Mouse (Mus musculus) thymus, postnatal 14 days (tissue): ENCODE results near the gene Jund.

Experiments
- DNase-seq: peaks from one replicate; pipeline ENCODE4 v3.0.0; 2021

Gene Jund

GRCm38 (mm10) chr8:70675336-70675735 is 23.4 kb upstream of the Jund start:
- DNase-seq, result peak; percentile 82

DNA sequence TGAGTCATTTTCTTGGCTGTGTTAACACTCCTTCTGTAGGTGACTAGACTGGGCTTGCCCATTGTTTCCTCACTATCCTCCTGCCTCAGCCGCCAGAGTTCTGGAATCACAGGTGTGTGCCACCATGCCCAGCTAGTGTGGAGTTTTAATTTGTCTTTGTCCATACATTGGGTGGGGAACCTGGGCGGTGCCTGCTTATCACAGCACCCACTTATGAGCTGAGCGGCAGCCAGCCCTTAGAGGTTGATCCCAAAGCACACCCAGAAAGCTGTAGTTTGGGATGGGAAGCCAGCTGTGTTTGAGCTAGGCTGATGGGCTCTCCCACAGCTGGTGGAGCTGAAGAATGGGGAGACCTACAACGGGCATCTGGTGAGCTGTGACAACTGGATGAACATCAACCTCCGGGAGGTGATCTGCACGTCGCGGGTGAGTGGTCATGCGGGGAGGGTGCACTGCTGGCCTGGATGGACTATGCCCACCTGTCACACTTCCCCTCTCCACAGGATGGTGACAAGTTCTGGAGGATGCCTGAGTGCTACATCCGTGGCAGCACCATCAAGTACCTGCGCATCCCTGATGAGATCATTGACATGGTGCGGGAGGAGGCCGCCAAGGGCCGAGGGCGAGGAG is 21.2 kb upstream of the Jund start:
- DNase-seq, result no peak

- DNase-seq, result no peak
These were observed 20.1 kb upstream of the Jund start for GRCm38 (mm10) chr8:70678679-70679078.

- DNase-seq, result no peak
These were observed 19.3 kb upstream of the Jund start for GRCm38 (mm10) chr8:70679404-70679803.

- no peak for DNase-seq
These were observed 18.7 kb upstream of the Jund start for GRCm38 (mm10) chr8:70680039-70680438.

GRCm38 (mm10) chr8:70681410-70681809 is 17.3 kb upstream of the Jund start:
- no peak for DNase-seq

GRCm38 (mm10) chr8:70682193-70682592 is 16.6 kb upstream of the Jund start:
- DNase-seq, result no peak

GRCm38 (mm10) chr8:70682692-70683091 is 16.1 kb upstream of the Jund start:
- no peak for DNase-seq

DNA sequence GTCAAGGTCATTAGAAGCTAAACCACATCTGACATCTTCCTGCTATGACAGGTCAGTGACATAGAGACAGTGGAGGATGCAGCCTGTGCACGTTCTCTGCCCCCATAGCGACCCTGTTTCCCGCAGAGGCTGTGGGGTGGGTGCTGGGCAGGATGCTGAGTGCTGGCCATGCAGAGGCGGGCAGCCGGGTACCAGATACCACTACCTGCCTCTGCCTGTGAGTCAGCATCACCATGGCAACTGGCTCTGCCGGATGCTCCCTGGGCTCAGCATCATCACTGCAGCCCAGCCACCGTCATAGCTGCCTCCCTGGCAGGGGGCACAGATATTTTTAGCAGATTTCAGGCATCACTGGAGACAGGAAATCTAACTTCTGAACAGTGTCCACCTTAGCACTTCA is 14.5 kb upstream of the Jund start:
- DNase-seq, result no peak

DNA sequence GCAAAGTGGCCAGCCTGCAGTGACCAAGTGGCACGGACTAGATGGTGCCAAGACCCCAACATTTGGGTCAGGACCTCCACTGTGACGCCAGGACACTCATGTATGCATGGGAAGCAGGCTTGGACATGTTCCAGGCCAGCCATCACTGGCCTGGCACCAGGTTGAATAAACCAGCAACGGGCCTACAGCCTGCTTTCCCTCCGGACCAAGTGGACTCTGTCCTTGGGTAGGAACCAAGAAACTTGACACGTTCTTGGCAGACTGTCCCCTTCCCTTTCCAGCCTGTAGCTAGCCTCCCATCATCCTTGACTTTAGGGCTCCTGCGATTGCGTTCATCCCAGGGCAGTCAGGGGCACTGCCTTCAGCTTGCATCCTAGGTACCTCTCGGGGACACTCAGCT is 11.2 kb upstream of the Jund start:
- DNase-seq, result no peak

DNA sequence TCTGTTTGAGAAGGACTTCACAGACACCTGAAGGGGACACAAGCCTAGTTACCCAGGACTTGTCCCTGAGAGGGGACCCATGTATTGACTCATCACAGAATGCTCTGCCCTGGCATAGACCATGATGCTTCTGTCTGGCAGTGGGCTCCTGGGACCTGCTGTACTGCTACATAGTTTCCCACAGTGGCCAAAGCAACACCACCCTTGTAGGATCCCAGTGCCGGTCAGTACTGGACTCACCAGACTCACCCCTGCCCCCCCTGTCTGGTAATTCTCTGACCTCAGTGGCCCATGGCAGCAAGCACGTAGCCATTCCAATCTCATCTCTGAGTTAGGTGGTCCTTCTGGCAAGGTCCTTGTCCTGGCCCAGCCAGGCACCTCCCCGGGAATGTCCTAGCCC is 10.6 kb upstream of the Jund start:
- no peak for DNase-seq

DNA sequence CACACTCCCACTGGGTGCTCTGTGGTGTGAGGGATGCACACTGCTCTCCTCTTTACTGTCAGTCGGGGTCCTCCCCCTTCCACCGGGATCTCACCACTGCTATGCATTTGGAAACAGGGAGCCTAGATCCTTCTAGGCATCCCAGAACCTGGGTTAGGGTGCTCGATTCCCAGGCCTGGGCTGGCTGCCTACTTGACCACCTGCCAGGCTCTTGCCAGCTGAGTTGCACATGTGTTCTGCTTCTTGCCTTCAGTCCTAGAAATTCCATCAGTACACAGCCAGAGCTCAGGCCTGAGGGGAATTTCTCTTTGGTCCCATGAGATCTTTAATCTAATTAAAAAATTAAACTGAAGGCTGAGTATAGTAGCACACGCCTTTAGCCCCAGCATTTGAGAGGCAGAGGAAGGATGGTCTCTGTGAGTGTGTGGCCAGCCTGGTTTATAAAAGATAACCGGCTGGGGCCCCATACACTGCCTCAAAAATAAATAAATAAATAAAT is 8.8 kb upstream of the Jund start:
- DNase-seq, result no peak

DNA sequence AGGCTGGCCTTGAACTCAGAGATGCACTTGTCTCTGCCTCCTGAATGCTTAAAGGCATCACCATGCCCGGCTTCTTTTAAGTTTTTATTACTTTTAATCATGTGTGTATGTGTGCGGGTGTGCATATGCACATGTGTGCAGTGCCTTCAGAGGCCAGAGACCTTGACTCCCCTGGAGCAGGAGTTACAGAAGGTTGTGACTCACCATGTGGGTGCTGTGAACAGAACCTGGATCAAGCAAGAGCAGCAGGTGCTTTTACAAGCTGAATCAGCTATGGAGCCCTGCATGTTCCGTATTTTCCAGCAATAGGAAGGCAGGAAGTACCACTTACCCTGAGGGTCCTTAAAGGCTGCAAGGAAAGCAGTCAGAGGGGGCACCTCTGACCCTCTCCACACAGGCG is 7.5 kb upstream of the Jund start:
- no peak for DNase-seq

DNA sequence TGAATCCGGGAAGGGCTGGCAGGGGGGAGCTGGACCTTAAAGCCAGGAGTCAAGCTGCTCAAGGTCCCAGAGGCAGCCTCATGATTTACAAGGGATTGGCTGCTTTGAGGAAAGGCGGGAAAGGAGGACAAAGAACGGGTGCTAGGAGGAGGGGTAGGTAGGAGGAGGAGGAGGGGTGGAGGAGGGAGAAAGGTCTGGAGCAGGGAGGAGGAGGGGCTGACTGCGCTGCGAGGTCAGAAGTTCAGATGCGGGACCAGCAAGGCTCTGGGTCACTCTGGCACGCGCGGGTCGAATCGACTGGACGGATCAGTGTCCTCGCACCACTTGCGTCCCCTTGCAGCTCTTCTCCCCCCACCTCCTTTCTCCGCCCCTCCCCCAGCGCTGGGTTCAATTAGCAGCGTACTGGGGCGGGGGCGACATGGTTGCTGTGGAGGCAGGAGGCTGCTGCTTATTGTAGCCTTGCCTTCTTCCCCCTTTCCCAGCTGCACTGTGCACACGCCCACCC is 7.0 kb upstream of the Jund start:
- DNase-seq, result no peak

DNA sequence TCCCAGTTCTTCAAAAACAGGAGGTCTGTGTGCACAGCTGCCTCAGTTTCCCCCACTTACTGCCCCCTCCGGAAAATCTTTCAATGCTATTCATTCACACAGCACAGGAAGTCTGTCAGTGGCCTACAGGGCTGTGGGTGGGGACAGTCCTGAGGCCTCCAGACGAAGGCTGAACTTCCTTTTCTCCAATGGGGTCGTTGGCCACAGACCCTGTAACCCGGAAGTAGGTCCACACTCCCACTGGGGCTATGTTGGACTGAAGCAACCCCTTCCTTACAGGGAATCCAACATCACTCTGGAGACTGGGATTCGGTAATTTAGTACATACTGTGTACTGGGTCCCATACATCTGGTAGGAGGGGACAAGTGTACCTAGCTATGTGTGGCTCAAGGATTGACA is 5.1 kb upstream of the Jund start:
- peak; percentile 44 for DNase-seq

- peak; percentile 92 for DNase-seq
These were observed 3.3 kb upstream of the Jund start for GRCm38 (mm10) chr8:70695318-70696018.

- peak; percentile 89 for DNase-seq
These were observed 2.5 kb upstream of the Jund start for GRCm38 (mm10) chr8:70696019-70696885.

DNA sequence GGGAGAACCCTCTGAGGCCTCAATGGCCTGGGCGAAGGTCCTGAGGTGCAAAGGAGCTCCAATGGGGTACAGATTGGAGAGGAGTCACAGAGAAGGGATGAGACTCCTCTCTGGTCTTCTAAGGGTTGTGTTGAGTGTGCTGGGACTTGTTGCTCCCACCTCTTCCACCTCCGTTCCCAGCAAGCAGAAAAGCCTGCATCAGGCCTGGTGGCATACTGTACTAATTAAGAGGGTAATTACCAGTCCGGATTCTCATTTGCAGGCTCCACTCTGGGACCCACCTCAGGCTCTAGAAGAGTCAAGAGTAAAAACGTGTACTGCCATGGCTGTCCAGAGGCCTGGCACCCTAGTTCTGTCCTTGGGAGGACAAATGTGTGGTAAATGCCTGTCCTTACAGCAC is 1.8 kb upstream of the Jund start:
- DNase-seq, result no peak

DNA sequence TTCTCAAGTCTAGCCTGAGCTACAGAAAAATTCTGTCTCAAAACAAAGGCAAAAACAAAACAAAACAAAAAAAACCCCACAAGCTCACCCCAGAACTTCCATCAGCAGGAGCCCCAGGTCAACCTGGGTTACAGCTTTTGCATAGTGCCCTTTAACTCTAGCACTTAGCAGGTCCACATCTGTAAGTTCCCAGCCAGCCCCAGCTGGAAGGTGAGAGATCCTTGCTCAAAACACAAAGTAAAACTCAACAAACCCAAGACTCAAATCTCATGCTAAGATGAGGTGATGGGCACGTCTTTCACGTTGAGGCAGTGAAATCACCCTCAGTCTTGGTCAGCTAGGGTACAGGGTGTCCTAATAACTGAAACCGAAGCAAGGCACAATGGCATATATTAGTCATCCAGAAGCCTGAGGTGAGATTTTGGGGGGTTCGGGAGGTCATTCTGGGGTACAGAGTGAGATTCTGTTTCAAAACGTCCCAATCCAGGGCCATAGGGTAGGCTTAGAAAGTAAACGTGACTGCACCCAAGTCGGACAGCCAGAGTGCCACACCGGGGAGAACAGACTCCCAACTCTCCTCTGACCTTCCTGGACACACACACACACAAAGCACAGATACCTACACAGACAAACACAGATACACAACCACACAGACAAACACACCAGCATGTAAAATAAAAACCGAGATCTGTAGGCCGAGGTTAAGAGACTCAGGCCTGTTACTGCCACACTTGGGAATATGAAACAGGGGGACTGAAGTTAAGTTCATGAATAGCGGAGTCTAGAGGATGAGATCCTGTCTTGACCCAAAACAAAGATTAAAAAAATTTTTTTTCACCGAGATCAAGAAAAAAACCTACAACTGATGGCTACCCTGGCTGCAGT is 1.1 kb upstream of the Jund start:
- DNase-seq, result peak; percentile 33

DNA sequence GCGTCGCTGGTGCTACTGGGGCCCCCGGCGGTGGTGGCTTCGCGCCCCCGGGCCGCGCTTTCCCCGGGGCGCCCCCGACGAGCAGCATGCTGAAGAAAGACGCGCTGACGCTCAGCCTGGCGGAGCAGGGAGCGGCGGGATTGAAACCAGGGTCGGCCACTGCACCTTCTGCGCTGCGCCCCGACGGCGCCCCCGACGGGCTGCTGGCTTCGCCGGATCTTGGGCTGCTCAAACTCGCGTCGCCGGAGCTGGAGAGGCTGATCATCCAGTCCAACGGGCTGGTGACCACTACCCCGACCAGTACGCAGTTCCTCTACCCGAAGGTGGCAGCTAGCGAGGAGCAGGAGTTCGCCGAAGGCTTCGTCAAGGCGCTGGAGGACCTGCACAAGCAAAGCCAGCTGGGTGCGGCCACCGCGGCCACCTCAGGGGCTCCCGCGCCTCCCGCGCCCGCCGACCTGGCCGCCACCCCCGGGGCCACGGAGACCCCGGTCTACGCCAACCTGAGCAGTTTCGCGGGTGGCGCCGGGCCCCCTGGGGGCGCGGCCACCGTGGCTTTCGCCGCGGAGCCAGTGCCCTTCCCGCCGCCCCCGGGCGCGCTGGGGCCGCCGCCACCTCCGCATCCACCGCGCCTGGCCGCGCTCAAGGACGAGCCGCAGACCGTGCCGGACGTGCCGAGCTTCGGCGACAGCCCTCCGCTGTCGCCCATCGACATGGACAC is 526 bp downstream of the Jund start:
- no peak for DNase-seq

DNA sequence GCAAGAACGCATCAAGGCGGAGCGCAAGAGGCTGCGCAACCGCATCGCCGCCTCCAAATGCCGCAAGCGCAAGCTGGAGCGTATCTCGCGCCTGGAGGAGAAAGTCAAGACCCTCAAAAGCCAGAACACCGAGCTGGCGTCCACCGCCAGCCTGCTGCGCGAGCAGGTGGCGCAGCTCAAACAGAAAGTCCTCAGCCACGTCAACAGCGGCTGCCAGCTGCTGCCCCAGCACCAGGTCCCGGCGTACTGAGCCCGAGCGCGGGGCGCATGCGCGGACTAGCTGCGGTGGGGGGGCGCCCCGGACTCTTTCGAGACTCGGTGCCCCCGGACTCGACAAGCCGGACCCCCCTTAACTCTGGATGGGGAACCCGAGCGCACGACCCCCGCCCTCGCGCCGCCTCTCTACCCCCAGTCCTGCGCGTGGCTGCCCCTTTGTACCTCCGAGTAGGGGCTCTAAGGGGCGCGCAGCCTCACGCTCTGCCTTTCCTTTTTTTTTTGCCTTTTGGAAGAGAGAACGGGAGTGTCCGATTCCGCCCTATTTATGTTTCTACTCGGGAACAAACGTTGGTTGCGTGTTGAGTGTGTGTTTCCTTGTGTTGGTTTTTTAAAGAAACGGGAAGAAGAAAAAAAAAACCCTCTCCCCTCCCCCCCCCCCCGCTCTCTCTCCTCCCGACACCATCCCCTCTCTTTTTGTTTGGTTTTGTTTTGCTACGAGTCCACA is 1.2 kb downstream of the Jund start:
- peak; percentile 92 for DNase-seq
